Mouse (Mus musculus) G1E-ER4 (cell line): ENCODE results near the gene Tmprss9. TPM values are rescaled to one million over a fixed set of nuclear protein-coding genes. Genes with fewer than 3 reads are reported as not detected.

Experiments used
- GATA1 ChIP-seq: IDR thresholded peaks from one replicate; pipeline ENCODE4 v1.8.0; 2012; ENCODE audit warnings: low read length, inconsistent platforms
- polyA plus RNA-seq: library from polyadenylated mRNA; stranded (reverse); fragments of >175 nt; gene quantifications from 2 replicates; pipeline ENCODE4 v1.2.3, GENCODE M21; 2012

Gene Tmprss9
- polyA plus RNA-seq, 1 experiment = 0.02 TPM

DNA sequence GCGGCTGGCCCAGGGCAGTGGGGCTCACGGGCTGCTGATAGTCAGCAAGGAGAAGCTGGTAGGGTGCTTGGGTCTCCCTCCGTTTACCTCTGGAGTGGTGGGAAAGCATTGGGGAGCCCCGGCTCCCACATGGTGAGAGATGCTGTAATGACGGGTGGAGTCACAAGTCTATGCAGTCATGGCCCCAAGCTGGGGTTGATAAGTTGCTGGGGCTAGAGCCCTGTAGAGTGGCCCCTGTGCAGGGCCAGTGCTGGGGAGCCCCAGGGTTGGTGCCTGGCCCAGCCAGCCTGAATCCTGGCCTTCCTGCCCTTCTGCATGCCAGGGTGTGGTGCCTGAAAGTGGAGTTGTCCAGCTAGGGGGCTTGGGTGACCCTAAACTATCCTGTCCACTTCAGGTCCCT, 9.3 kb upstream of the Tmprss9 start:
- TF ChIP-seq GATA1 = no peak

DNA sequence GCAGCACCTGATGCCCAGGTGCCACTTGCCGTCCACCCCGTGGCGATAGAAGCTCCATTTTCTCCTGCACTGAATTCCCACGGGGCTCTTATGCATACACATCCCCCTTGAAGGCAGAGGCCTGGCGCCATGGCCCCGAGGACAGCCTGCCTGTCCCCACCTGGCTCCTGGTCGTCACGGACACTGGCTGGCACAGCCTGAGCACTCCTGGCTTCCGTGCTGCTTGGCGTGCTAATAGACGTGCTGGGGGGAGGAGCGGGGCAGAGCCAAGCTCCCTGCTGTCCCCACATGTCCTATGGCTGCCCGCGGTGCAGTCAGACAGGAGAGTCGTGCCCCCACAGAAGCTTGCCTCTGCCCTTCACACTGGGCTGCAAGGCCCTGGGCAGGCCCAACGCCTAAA, 7.2 kb upstream of the Tmprss9 start:
- TF ChIP-seq GATA1 = no peak

- TF ChIP-seq GATA1 = no peak
These were observed 655 bp upstream of the Tmprss9 start for GRCm38 (mm10) chr10:80870993-80871392.

- TF ChIP-seq GATA1 = no peak
These were observed 2.4 kb downstream of the Tmprss9 start for GRCm38 (mm10) chr10:80874035-80874434.

DNA sequence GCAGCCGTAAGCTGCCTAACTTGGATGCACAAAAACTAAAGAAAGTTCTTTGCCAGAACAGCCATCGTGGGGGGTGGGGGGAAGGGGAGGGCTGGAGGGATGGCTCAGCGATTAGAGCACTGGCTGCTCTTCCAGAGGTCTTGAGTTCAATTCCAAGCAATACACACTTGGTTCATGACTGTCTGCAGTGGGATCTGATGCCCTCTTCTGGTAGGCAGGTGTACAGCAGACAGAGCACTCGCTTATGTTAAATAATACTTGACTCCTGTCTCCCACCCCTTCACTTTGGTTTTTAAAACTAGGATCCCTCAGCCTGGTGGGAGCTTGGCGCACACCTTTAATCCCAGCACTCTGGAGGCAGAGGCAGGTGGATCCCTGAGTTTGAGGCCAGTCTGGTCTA, 4.4 kb downstream of the Tmprss9 start:
- TF ChIP-seq GATA1 = no peak

DNA sequence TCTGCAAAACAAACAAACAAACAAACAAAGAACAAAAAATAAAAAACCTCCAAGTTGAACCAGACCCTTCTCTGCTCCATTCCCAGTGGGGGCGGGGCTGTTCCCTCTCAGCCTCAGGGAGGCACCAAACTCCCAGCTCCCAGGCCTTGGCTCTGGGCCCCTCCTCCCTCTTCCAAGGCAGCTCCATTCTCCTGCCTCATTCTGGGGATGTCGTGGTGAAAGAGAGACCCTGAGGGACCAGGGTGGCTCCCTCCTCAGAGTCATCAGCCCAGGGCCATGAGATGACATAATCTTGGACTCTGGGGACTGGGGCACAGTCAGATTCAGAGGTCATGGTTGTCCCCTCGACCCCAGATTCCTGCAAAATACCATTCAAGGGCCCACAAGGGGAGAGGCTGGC, 4.9 kb downstream of the Tmprss9 start:
- no peak for TF ChIP-seq GATA1

DNA sequence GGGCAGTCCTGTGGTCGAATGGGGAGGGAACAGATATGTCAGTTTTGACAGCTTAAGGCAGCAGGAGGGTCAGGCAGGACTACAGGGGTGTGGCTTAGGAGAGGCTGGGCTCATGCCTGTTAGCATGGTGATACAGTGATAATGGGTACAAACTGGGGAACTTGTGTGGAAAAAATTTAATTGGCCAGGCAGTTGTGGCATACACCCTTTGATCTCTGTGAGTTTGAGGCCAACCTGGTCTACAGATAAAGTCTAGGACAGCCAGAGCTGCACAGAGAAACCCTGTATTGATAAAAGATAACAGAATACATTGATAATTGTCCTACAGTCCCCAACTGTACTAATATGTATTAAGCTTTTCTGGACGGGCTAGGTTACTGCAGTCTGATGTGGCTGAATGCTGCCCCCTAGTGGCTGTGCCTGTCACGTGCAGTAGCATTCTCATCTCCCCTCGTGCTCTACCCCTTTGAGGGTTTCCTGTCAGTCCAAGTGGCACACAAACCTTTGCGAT, 8.5 kb downstream of the Tmprss9 start:
- TF ChIP-seq GATA1 = no peak

GRCm38 (mm10) chr10:80880901-80881300, 9.3 kb downstream of the Tmprss9 start:
- TF ChIP-seq GATA1 = no peak

DNA sequence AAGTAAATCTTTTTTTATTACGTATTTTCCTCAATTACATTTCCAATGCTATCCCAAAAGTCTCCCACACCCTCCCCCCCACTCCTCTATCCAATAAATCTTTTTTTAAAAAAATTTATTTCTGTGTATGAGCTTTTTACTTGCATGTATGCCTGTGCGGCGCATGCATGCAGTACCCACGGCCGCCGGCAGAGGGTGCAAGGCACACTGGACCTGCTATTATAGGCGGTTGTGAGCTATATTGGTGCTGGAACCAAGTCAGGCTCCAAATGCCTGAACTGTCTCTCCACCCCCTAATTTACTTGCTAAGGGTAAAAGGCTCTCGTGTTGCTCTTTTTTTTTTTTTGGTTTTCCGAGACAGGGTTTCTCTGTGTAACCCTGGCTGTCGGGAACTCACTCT, 9.7 kb downstream of the Tmprss9 start:
- no peak for TF ChIP-seq GATA1

DNA sequence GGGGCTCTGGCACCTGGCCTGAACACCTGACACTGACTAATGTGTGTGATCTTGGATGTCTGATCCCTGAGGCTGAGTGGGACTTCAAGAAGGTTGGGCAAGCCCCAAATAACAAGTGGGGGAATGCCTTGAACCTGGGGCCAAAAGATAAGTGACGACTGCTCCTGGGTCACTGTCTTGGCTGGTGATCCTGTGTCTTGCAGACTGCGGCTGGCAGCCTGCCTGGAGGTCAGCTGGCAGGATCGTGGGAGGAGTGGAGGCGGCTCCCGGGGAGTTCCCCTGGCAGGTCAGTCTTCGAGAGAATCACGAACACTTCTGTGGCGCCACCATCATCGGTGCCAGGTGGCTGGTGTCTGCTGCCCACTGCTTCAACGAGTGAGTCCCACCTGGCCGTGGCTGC, 15.5 kb downstream of the Tmprss9 start:
- TF ChIP-seq GATA1 = no peak

DNA sequence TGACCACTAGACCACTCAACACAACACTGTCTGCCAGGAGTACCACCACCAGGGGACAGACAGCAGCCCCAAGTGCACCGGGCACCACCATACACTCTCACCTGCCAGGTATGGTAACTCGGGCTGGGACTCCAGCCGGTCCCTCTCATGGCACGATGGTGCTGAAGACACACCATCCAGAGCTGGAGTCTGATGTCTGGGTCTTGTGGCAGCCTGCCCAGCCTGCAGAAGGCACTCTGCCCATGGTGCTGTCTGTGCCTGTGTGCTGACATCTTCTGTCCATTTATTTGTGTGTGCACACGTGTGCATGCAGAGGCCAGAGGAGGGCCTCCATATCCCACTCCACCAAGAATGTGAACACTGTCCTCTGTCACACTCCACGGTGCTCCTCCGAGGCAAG, 23.5 kb downstream of the Tmprss9 start:
- no peak for TF ChIP-seq GATA1

DNA sequence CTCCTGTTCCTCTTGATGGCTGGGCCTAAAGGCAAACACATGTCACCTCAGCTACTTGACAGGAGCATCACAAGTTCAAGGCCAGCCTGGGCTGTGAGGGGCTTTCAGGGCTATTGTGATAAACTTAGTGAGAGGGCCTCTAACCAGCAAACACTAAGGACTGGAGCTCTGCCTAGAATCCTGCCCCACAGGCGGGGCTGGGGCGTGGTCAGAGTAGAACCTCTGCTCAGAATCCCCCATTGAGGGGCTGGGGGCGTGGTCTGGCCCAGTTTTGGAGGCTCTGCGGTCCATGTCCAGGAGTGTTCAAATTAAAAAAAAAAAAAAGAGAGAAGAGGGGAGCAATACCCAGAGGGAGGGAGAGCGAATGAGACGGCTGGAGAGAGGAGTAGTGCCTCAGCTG, 24.0 kb downstream of the Tmprss9 start:
- TF ChIP-seq GATA1 = no peak

DNA sequence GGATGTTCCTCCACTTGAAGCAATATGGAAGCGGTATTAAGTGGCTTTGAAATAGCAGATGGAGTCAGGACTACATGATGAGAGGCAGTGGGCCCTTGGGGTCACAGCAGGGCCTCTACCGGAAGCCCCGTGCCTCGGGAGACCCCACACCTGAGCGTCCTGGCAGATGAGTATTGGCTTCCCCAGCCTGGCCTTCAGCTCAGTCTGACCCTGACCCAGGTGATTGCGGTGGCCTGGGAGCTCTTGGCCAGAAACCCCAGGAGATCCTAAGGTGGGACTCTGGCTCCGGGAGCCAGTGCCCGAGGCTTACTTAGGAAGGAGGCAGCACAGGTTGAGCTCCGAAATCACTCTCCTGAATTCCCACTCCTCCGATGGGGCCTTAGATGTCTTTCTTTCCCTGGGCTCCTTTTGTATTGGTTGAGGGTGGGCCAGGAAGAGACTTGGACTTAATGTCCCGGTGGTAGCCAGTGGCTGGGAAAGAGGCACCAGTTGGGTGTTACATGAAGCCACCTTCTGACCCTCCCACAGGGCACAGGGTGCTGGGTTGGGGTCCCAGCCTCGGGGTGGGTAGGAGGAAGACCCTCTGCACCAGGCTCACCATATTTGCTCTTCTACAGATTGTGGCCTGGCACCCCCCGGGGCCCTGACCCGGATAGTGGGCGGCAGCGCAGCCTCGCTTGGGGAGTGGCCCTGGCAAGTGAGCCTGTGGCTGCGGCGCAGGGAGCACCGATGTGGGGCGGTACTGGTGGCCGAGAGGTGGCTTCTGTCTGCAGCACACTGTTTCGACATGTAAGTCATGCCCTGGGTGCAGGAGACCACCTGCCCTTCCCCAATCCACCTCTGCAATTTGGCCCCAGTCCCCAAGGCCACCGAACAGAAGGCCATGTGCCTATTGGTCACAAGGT, 25.2 kb downstream of the Tmprss9 start:
- TF ChIP-seq GATA1 = no peak

DNA sequence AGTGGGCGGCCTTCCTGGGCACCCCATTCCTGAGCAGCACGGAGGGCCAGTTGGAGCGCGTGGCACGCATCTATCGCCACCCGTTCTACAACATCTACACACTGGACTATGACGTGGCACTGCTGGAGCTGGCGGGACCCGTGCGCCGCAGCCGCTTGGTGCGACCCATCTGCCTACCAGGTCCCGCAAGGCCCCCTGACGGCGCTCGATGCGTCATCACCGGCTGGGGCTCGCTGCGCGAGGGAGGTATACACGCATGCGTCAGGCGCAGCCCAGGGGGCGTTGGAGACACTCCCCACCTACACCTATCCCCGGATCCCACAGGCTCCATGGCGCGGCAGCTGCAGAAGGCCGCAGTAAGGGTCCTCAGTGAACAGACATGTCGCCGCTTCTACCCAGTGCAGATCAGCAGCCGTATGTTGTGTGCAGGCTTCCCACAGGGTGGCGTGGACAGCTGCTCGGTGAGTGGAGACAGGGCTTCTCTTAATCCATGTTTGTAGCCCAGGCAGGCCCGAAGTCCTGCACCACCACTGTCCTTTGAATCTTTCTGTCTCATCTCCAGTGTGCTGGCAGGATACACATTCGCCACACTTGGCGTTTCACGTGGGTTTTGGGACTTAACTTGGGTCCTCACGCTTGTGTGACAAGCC, 26.3 kb downstream of the Tmprss9 start:
- no peak for TF ChIP-seq GATA1

- no peak for TF ChIP-seq GATA1
These were observed 27.4 kb downstream of the Tmprss9 start for GRCm38 (mm10) chr10:80899074-80899473.

DNA sequence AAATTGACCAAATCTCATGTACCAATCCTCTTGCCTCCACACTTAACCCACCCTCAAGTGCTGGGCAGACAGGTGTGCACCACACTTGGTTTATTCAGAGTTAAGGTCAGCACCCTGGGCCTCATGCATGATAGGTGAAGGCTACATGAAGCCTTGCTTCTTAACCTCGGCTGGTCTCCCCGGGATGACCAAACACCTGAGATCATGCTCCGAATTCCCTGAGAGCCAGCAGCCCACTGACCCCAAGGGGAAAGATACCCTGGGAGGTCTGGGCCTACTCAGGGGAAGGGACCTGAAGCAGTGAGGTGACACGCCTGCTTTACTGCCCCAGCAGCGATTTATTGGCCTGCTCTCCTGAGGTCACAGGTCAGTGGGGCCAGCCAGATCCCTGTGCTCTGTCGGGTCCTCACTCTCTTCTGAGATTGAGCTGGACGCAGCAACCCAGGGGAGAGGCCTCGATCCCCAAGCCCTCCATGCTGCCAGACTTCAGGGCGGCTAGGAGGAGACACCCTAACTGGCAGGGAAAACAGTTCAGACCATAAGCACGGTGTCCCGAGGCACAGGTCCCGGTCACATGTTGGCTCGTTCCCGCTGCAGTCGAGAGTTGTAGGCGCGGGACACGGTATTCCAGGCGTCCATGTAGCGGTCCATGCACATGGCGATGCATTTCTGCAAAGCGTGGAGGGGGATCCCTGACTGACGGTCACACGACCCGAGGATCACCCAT, 28.1 kb downstream of the Tmprss9 start:
- no peak for TF ChIP-seq GATA1
